In the genomic region with DNA sequence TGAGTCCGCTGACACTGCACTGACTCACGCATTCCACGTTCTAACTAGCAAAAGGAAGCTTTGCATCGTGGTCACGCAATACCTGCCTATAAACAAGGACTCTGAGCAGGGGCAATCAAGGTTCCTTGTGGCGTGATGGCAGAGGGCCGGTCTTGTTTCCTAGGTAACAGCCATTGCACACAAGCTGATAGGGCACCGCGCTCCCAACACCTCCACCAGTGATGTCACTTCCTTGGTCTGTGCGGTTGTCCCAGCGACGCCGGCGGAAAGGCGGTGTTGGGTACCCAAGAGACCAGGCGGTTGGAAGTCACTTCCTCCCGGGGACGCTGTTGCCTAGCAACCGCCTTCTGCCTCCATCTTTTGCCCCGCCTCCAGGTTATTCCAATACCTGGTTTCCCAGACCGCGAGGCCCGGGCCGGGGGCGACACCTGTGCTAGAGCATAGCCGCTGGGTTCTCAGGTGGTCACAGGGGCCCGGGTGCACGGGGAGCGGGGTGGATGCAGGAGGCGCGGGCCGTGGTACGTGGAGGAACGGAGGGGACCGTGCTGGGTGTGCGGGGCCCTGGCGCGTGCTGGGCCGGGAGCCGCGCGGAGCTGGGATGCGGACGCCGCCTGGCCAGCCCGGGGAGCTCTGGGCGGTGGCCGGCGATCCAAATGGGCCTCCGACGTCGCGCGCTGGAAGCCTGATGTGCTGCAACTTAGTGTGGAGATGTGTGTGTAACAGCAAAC, we compare ENCODE assay signal across 7 mouse cellular contexts. TPM values are rescaled to one million over a fixed set of nuclear protein-coding genes. Genes with fewer than 3 reads are reported as not detected.
DNase-seq lines count a peak whose midpoint lies in the region; ATAC-seq and TF ChIP-seq lines count a peak whose summit lies in the region.

A gene (plus strand): TSS at position 248 of the 728 bp plus-strand sequence.

- H3K27me3 ChIP-seq in embryonic facial prominence, embryonic 12.5 days, result no peaks in the 10 kb centered on the region
- no peaks in the 10 kb centered on the region for H3K27me3 ChIP-seq in heart, adult 2 months (ENCODE audit: control insufficient read depth, insufficient read depth, low read length)
- no peaks in the 10 kb centered on the region for H3K27me3 ChIP-seq in kidney, adult 2 months (replicated peaks; ENCODE audit: control insufficient read depth, insufficient read depth, low read length)
- no peaks in the 10 kb centered on the region for H3K27me3 ChIP-seq in limb, embryonic 11.5 days (ENCODE audit: control insufficient read depth, insufficient read depth, low read length)
- H3K27me3 ChIP-seq in midbrain, embryonic 13.5 days, result no peaks in the 10 kb centered on the region
- H3K27me3 ChIP-seq in small intestine, adult 2 months (ENCODE audit: control insufficient read depth, insufficient read depth, low read length), result 0 out of 2 replicates have a peak, but pooled peaks cover 2% of the 10 kb centered on the region

- H3K4me3 ChIP-seq in embryonic facial prominence, embryonic 12.5 days, result peak within 1 kb of the TSS; percentile 66
- H3K4me3 ChIP-seq in heart, adult 2 months, result peak within 1 kb of the TSS; percentile 85
- peak within 1 kb of the TSS; percentile 56 for H3K4me3 ChIP-seq in kidney, adult 2 months (ENCODE audit: insufficient read depth, low read depth, low read length)
- peak within 1 kb of the TSS; percentile 68 for H3K4me3 ChIP-seq in limb, embryonic 11.5 days (ENCODE audit: low read depth, low read length)
- H3K4me3 ChIP-seq in midbrain, embryonic 13.5 days (replicated peaks), result peak within 1 kb of the TSS; percentile 66
- H3K4me3 ChIP-seq in small intestine, adult 2 months (ENCODE audit: low read depth, low read length), result peak within 1 kb of the TSS; percentile 71

- peak; percentile 100 for ATAC-seq in embryonic facial prominence, embryonic 12.5 days (ENCODE audit: insufficient number of reproducible peaks, insufficient read depth, low FRiP score, low TSS enrichment)
- ATAC-seq in limb, embryonic 11.5 days (ENCODE audit: insufficient number of reproducible peaks, low FRiP score, low TSS enrichment, low read depth), result peak; percentile 100
- ATAC-seq in midbrain, embryonic 13.5 days, result peak; percentile 100

- no peaks in the 10 kb centered on the region for H3K4me1 ChIP-seq in embryonic facial prominence, embryonic 12.5 days
- no peaks in the 10 kb centered on the region; the same call in 1 of the 2 replicates for H3K4me1 ChIP-seq in heart, adult 2 months (ENCODE audit: control insufficient read depth, insufficient read depth, low read length)
- peaks cover 3% of the 10 kb centered on the region; the same call in 1 of the 2 replicates for H3K4me1 ChIP-seq in kidney, adult 2 months (ENCODE audit: control insufficient read depth, insufficient read depth, low read length)
- H3K4me1 ChIP-seq in limb, embryonic 11.5 days (ENCODE audit: control insufficient read depth, insufficient read depth, low read length), result no peaks in the 10 kb centered on the region
- peaks cover 9% of the 10 kb centered on the region for H3K4me1 ChIP-seq in midbrain, embryonic 13.5 days (replicated peaks)
- H3K4me1 ChIP-seq in small intestine, adult 2 months (ENCODE audit: control insufficient read depth, insufficient read depth, insufficient read length, low read length), result no peaks in the 10 kb centered on the region

- peak; percentile 62; the same call in 1 of the 2 replicates for TF ChIP-seq POLR2A in heart, adult 2 months (IDR thresholded peaks at IDR 0.05; ENCODE audit: insufficient read depth, low read depth, low read length)
- TF ChIP-seq POLR2A in kidney, adult 2 months (IDR thresholded peaks at IDR 0.05; ENCODE audit: low read depth, low read length), result no peak
- no peak; the same call in 1 of the 2 replicates for TF ChIP-seq POLR2A in small intestine, adult 2 months (IDR thresholded peaks at IDR 0.05; ENCODE audit: low read depth, low read length)

- no peak for TF ChIP-seq CTCF in heart, adult 2 months (IDR thresholded peaks at IDR 0.05)
- no peak for TF ChIP-seq CTCF in kidney, adult 2 months (conservative IDR thresholded peaks at IDR 0.05; ENCODE audit: insufficient read depth, insufficient read length, low read depth, low read length)
- TF ChIP-seq CTCF in small intestine, adult 2 months (IDR thresholded peaks at IDR 0.05; ENCODE audit: extremely low read depth, insufficient read length, insufficient replicate concordance, low read depth, low read length), result no peak

- intact Hi-C loops in heart, adult 2 months (cut with DNase I), result loop anchor here (10.0 kb wide), 1 partner anchor 423 kb away; a partner anchor contains a TSS

- peak within 1 kb of the TSS; percentile 41; the same call in 1 of the 2 replicates for H3K9ac ChIP-seq in embryonic facial prominence, embryonic 12.5 days
- peak within 1 kb of the TSS; percentile 53 for H3K9ac ChIP-seq in heart, adult 2 months (ENCODE audit: low read depth, low read length)
- peak within 1 kb of the TSS; percentile 63 for H3K9ac ChIP-seq in limb, embryonic 11.5 days (ENCODE audit: low read length)
- peak within 1 kb of the TSS; percentile 65 for H3K9ac ChIP-seq in midbrain, embryonic 13.5 days (replicated peaks)

- H3K36me3 ChIP-seq in embryonic facial prominence, embryonic 12.5 days, result no peaks in the 10 kb centered on the region
- H3K36me3 ChIP-seq in heart, adult 2 months (ENCODE audit: control insufficient read depth, insufficient read depth, low read length), result no peaks in the 10 kb centered on the region
- no peaks in the 10 kb centered on the region for H3K36me3 ChIP-seq in kidney, adult 2 months (ENCODE audit: control insufficient read depth, insufficient read depth, low read length)
- no peaks in the 10 kb centered on the region for H3K36me3 ChIP-seq in limb, embryonic 11.5 days (ENCODE audit: control insufficient read depth, insufficient read depth, low read length)
- peaks cover 11% of the 10 kb centered on the region; the same call in 1 of the 2 replicates for H3K36me3 ChIP-seq in midbrain, embryonic 13.5 days
- H3K36me3 ChIP-seq in small intestine, adult 2 months (ENCODE audit: control insufficient read depth, insufficient read depth, low read length), result no peaks in the 10 kb centered on the region

- under 1% methylated on average over 54 of the region's 54 CpGs for WGBS in embryonic facial prominence, embryonic 12.5 days
- under 1% methylated on average over 54 of the region's 54 CpGs for WGBS in heart, adult 2 months
- WGBS in kidney, adult 2 months, result under 1% methylated on average over 54 of the region's 54 CpGs
- under 1% methylated on average over 54 of the region's 54 CpGs for WGBS in limb, embryonic 11.5 days
- under 1% methylated on average over 54 of the region's 54 CpGs for WGBS in midbrain, embryonic 13.5 days
- WGBS in small intestine, adult 2 months, result under 1% methylated on average over 54 of the region's 54 CpGs

- 0 out of 2 replicates have a peak within 1 kb of the TSS, but pooled peaks have one; percentile 36 for H3K27ac ChIP-seq in embryonic facial prominence, embryonic 12.5 days
- H3K27ac ChIP-seq in heart, adult 2 months, result peak within 1 kb of the TSS; percentile 82
- H3K27ac ChIP-seq in kidney, adult 2 months (ENCODE audit: insufficient read depth, low read depth, low read length), result peak within 1 kb of the TSS; percentile 4; the same call in 1 of the 2 replicates
- no peak within 1 kb of the TSS for H3K27ac ChIP-seq in limb, embryonic 11.5 days (replicated peaks; ENCODE audit: low read depth, low read length)
- peak within 1 kb of the TSS; percentile 76 for H3K27ac ChIP-seq in midbrain, embryonic 13.5 days
- H3K27ac ChIP-seq in small intestine, adult 2 months (ENCODE audit: insufficient read depth, low read depth, low read length), result no peak within 1 kb of the TSS

- TF ChIP-seq EP300 in heart, adult 2 months (IDR thresholded peaks at IDR 0.05; ENCODE audit: insufficient read depth, low read depth, low read length), result peak; percentile 49; the same call in 1 of the 2 replicates

- H3K4me2 ChIP-seq in embryonic facial prominence, embryonic 12.5 days (replicated peaks), result peak within 1 kb of the TSS; percentile 80
- peak within 1 kb of the TSS; percentile 65 for H3K4me2 ChIP-seq in limb, embryonic 11.5 days (ENCODE audit: low read depth, severe bottlenecking)
- peak within 1 kb of the TSS; percentile 61 for H3K4me2 ChIP-seq in midbrain, embryonic 13.5 days (replicated peaks)

- no peaks in the 10 kb centered on the region for H3K9me3 ChIP-seq in embryonic facial prominence, embryonic 12.5 days
- no peaks in the 10 kb centered on the region for H3K9me3 ChIP-seq in limb, embryonic 11.5 days (ENCODE audit: control insufficient read depth, low read length)
- H3K9me3 ChIP-seq in midbrain, embryonic 13.5 days, result no peaks in the 10 kb centered on the region

- DNase-seq in adrenal gland, postnatal 36 days, result peak; percentile 96 to 97
- DNase-seq in heart, adult 2 months, result peak; percentile 91 to 97
- DNase-seq in kidney, adult 2 months, result peak; percentile 99
- peak; percentile 97 for DNase-seq in limb, embryonic 11.5 days (ENCODE audit: low spot score)

- no peaks in the 10 kb centered on the region for H3K79me2 ChIP-seq in heart, adult 2 months (replicated peaks; ENCODE audit: control insufficient read depth, insufficient read depth, low read length)

RNA-seq across cellular contexts. Expression of the gene that starts here (rescaled TPM):
- total RNA-seq in adrenal gland, postnatal 36 days (2021), result 1 to 10 TPM; 5.6 to 5.8 TPM
- polyA plus RNA-seq in embryonic facial prominence, embryonic 12.5 days (2016; fragmentation: Nextera tagmentation; extraction: Ambion mirVana), result 9.9 and 10.2 TPM in 2 replicates
- total RNA-seq in heart, adult 2 months (2021), result 1 to 10 TPM; 1.1 to 2.1 TPM
- 0.62 and 0.82 TPM in 2 replicates for polyA plus RNA-seq in heart, adult 2 months (2012; rRNA removed)
- polyA plus RNA-seq in kidney, adult 2 months (2012; rRNA removed), result 1.2 TPM in 2 replicates
- polyA plus RNA-seq in limb, embryonic 11.5 days (2014; fragmentation: Nextera tagmentation; extraction: Ambion mirVana), result 10.0 and 10.4 TPM in 2 replicates
- 50.8 and 57.6 TPM in 2 replicates for polyA plus RNA-seq in midbrain, embryonic 13.5 days (2015; fragmentation: Nextera tagmentation; extraction: Ambion mirVana)
- polyA plus RNA-seq in small intestine, adult 2 months (2012; rRNA removed), result 0.03 TPM in 2 replicates

Comparison
In these comparisons a context has a peak if more than half of its experiments do, and no peak if none do; other contexts are left out.
1. H3K27ac ChIP-seq: peak in embryonic facial prominence, embryonic 12.5 days (single experiment), heart, adult 2 months (single experiment), kidney, adult 2 months (single experiment) and midbrain, embryonic 13.5 days (single experiment); none in limb, embryonic 11.5 days (single experiment) and small intestine, adult 2 months (single experiment).
2. Peak in every context shown above with its lines, with median percentiles within 50 percentile points of each other: DNase-seq, ATAC-seq, H3K4me2 ChIP-seq, H3K4me3 ChIP-seq and H3K9ac ChIP-seq.